Comparison of ENCODE assay signal across 8 mouse cellular contexts in the genomic region with DNA sequence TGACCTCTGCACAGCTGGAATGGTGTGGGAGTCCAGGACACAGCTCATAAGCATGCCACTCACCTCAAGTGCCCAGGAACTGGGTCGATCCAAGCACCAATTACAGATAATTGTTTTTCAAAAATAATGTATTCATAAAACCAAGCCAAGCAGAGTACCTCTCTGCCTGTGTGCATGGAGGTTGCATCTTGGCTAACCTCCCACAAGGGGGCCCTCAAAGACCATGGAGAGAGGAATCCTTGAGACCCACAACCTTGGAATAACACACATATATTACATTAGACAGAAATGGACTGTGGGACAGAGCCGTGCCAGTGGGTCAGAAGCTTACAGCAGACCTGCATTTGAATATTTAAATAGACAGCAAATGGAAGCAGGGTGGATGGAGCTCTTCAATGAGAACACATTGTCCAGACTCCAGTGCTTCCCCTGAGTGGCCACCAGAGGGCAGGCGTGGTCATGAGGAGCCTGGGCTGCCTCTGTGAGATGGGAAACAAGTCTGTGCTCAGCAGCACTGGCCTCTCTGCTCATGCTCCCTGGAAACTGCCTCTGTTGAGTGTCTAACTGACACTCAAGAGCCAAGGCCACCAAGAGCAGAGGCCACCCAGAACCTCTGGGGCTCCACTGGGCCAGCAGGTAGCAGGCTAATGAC.
A peak's percentile ranks its signal among the peaks of the same experiment; 100 is the strongest.
DNase-seq lines count a peak whose midpoint lies in the region; ATAC-seq lines count a peak whose summit lies in the region.

No protein-coding gene starts in this region.

- peak; percentile 80 for ATAC-seq in erythroid progenitor cell, adult 5-6 weeks (replicated peaks; ENCODE audit: low FRiP score, poor library complexity, severe bottlenecking)
- peak; percentile 81 to 86; a peak in 3 of 4 replicates for ATAC-seq in hematopoietic stem cell, adult 5-6 weeks (replicated peaks in 1 of 2; ENCODE audit: insufficient read depth in 1 of 2, low FRiP score in 2 of 2, low TSS enrichment in 1 of 2, low read depth in 1 of 2, poor library complexity in 2 of 2, severe bottlenecking in 2 of 2)
- ATAC-seq in activated CD4-positive, CD25-positive, alpha-beta regulatory T cell, adult 4 months, result no peak

- peak; percentile 33 for DNase-seq in MEL-GATA-1-ER (ENCODE audit: extremely low read depth, low read depth)
- DNase-seq in brain, adult 2 months (ENCODE audit: low read depth, low spot score), result peak; percentile 77
- peak; percentile 37 to 72 for DNase-seq in layer of hippocampus, adult 18-20 months (ENCODE audit: low spot score in 2 of 2)
- DNase-seq in lung, postnatal 10 days, result peak; percentile 77
- peak; percentile 62 to 79 for DNase-seq in right cerebral cortex, postnatal 10 days (ENCODE audit: low spot score in 2 of 2)
